Mouse (Mus musculus): ENCODE data around the gene Emx1.
A peak's percentile ranks its signal among the peaks of the same experiment; 100 is the strongest.
"Not testable (repeated sequence)": the region's sequence is repeated elsewhere in the genome, so short reads cannot be mapped to it uniquely, and the experiment has no call there.

Gene Emx1

GRCm38 (mm10) chr6:85187340-85188211 is at the start of gene Emx1:
Gene Emx1, plus strand, starts transcription at chr6:85187438.
- peak in 1 of 2 experiments; percentile 68 for DNase-seq (ENCODE audit: low spot score in 2 of 2)

GRCm38 (mm10) chr6:85139534-85139933 is 47.7 kb upstream of the Emx1 start:
- no peak for DNase-seq (ENCODE audit: low spot score in 2 of 2)

DNA sequence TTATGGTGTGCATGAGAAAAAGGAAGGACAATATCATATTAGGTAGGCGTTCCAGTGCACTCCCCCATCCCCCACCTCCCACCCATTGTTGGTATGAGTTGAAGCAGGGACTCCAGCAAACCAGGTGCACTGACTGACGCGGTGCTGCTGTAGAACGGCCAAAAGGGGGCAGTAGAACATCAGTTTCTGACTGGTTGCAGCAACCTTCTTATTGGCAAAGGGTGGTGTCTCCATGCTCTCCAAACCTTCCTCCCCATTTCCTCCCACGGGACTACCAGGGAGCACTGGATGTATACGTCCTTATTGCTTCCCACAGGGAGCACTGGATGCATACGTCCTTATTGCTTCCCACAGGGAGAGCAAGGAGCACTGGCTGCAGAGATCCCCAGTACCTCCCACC is 46.2 kb upstream of the Emx1 start:
- peak in 1 of 2 experiments; percentile 35 for DNase-seq (ENCODE audit: low spot score in 2 of 2)

DNA sequence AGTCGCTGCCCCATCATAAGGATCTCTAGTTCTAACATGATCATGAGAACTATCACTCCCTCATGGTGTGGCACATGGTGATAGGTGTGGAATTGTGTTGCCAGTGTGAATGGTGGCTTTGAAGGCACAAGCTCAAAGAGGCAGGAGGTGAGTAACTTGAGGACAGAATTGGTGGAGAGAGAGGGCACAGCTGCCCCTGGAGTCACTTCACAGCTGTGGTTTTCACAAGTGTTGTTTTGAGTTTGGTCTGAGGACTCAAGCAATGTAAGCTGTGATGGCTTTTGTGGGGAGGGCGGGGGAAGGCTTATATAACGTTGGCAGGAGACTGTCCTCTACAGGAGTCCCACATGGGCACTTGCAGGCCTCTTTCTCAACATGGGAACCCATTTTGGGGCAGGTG is 42.8 kb upstream of the Emx1 start:
- DNase-seq (ENCODE audit: low spot score in 2 of 2), result no peak

DNA sequence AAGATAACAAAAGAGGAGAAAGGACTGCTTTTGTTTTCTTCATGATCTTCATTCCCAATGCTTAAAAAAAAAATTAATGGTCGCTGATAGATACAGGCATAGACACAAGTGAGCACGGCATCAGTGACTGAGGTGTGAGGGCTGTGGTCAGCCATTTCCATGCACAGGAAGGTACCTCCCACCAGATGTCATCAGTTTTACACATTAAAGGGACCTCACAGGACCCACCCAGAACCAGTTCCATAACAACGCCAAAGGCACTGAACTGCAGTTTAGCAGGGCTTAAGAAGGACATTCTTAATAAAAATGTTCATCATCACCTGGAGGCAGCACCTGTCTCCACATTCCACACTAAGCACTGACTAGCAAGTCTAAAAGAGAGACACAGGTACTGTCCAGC is 39.6 kb upstream of the Emx1 start:
- no peak for DNase-seq (ENCODE audit: low spot score in 2 of 2)

GRCm38 (mm10) chr6:85150386-85150785 is 36.9 kb upstream of the Emx1 start:
- no peak for DNase-seq (ENCODE audit: low spot score in 2 of 2)

DNA sequence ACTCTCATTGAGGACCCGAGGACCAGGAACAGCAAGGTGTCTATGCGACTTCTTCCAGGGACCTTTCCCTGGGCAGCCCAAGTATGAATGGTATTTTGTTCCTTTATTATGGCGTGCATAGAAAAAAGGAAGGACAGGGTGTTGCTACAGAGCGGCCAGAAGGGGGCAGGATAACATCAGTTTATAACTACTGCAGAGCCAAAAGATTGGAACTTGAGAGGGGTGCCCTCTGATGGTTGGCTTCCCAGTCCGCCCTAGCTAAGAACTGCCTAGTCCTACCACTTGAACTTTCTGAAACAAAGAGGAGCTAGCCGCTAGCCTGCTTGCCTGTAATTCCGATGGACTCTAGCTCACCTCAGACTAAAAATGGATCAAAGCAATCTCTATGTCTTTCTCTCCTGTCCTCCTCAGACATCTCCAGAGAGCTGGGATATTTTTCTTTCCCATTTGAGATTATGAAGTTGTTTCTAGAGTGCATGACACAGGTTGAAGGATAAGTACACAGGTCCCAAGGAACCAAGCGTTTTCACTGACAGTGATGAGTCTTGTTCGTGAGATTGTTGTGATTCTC is 33.2 kb upstream of the Emx1 start:
- DNase-seq (ENCODE audit: low spot score in 2 of 2), result peak; percentile 39 to 76

- DNase-seq (ENCODE audit: low spot score in 2 of 2), result no peak
Measured at GRCm38 (mm10) chr6:85154861-85155528, 32.2 kb upstream of the Emx1 start.

DNA sequence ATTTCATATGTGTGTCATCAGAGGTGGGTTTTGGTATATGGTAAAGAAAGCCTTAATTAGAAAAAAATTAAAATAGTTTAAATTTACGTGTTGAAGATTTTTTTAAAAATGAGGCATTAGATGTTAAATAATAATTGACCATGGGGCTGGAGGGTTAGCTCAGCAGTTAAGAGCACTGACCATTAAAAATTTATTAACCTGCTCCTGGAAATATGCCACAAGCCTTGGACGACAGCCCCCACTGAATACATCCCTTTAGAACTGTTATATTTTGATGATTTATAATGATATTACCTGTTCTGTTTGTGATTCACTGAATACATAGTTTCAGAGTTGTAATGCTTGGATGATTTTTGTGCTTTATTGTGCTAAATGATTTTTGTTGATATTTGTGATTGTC is 30.7 kb upstream of the Emx1 start:
- DNase-seq (ENCODE audit: low spot score in 2 of 2), result not testable (repeated sequence)

GRCm38 (mm10) chr6:85158040-85158804 is 29.0 kb upstream of the Emx1 start:
- DNase-seq (ENCODE audit: low spot score in 2 of 2), result not testable (repeated sequence)

DNA sequence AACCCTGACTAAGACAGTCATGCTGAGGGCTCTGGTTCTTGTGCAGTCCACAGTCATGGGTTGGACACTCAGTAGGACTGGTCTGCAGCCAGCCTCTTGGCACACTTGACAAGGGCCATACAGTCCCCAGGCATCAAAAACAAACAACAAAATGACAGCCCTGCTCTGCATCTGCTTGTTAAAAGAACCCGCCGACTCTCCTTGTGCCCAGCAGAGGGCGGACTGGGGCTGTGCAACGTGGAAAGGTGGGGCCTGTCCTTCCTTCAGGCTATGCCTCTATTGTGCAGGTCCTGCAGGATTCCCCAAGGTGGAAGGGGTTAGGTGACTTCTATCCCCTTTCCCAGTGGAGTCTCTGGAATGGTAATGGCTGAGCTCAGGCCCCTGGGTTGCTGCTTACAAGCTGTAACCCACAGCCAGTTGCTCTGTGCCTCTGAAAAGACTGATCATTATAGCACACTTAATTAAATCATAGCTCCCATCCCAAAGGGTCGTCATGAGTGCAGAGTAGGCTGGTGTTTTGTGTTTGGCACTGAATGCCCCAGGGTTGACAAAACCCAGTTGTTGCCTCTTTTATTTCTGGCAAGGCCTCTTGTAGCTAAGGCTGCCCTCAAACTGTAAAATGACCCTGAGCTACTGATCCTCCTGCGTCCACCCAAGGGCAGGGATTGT is 28.0 kb upstream of the Emx1 start:
- DNase-seq (ENCODE audit: low spot score in 2 of 2), result peak in 1 of 2 experiments; percentile 44

DNA sequence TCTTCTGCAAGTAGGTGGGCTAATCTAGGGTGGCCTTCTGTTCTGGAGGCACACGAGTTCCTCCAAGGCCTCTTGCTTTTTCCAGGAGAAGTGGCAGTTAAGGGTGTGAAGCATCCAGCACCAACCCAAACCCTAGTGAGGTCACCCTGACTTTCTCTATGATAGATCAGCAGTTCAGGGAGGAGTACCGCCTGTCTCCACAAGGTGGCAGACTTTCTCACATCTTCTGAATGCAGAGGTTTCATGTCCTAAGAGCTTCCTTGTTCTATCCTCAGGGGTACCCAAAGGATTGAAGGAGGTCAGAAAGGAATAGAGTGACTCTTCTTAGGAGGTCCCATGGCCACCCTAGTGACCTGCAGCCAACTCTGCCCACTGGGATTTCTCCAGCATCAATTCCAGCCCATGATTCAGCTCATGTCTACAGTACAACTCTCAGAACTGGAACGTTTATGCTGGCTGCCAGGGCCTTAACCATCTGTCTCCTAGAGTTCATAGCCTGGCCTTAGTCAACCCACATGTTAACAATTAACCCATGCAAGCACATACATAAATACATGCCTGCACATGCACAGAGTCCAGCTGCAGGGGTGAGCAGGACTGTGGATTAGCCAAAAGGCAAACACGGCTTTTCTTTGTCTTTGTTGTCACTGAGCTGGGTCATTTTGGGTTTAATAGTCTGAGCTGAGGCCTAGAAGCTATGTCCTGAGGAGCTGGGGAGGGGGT is 26.9 kb upstream of the Emx1 start:
- DNase-seq (ENCODE audit: low spot score in 2 of 2), result peak in 1 of 2 experiments; percentile 87

DNA sequence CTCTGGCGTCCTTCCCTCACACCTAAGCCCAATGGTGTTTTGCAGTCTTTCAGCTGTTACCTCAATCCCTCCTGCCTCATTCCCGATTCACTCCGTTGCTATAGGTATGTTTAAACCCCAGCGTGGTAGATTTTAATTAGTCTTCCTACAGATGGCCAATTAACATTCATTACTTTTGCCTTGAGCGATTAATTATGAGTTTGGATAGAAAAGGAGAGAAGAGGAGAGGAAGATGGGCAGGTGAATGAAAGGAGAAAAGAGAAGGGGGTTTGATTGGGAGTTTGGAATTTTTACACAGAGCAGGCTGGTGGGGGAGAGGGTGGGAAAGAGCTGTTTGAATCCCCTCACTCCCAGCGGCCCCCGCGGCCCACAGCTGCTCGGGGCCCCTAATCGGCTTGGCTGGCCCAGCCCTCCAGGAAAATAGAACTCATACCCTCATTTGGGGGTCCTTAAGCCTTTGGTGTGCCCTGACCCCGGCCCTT is 21.8 kb upstream of the Emx1 start:
- DNase-seq (ENCODE audit: low spot score in 2 of 2), result no peak

GRCm38 (mm10) chr6:85179569-85179968 is 7.7 kb upstream of the Emx1 start:
- DNase-seq (ENCODE audit: low spot score in 2 of 2), result no peak

DNA sequence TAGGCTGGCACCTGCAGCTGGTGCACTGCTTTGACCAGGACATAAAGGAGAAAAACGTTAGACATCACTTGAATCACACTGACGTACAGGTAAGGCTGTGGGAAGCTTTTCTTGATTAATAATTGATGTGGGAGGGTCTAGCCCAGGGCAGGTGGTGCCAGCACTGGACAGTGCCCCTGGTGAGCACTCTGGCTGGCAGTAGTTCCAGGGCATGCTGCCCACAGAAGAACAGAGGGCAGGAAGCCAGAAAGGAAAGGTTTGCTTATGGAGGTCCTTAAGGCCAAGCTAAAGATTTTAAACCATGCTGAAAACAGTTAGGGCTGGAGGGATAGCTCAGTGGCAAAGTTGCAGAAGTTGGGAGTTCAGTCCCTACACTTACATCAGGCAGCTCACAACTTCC is 7.2 kb upstream of the Emx1 start:
- DNase-seq (ENCODE audit: low spot score in 2 of 2), result no peak

GRCm38 (mm10) chr6:85183951-85184350 is 3.3 kb upstream of the Emx1 start:
- DNase-seq (ENCODE audit: low spot score in 2 of 2), result no peak

GRCm38 (mm10) chr6:85186033-85186743 is 1.1 kb upstream of the Emx1 start:
- DNase-seq (ENCODE audit: low spot score in 2 of 2), result no peak

- DNase-seq (ENCODE audit: low spot score in 2 of 2), result no peak
Measured at GRCm38 (mm10) chr6:85186744-85187059, 536 bp upstream of the Emx1 start.

GRCm38 (mm10) chr6:85188256-85189110 is 1.2 kb downstream of the Emx1 start:
- peak in 1 of 2 experiments; percentile 17 for DNase-seq (ENCODE audit: low spot score in 2 of 2)

Measured in left cerebral cortex, adult 9 months (tissue).